Mouse (Mus musculus): ENCODE measurements around the gene Aspscr1. TPM values are rescaled to one million over a fixed set of nuclear protein-coding genes. Genes with fewer than 3 reads are reported as not detected.
A peak's percentile ranks its signal among the peaks of the same experiment; 100 is the strongest.

Gene Aspscr1
- total RNA-seq (2021): 10 to 100 TPM; 31.2 to 32.4 TPM
- long read RNA-seq, experiment 1, transcript Aspscr1-201 (16 exons, 1,820 nt): major isoform, 75 of 92 reads
- long read RNA-seq, experiment 1, partial matches to known transcripts: 2 of 92 reads
- long read RNA-seq, experiment 1, other reads (novel, unspliced or antisense): 13 of 92 reads
- long read RNA-seq, experiment 2, transcript Aspscr1-201 (16 exons, 1,820 nt): major isoform, 63 of 77 reads
- long read RNA-seq, experiment 2, partial matches to known transcripts: 0 of 77 reads
- long read RNA-seq, experiment 2, other reads (novel, unspliced or antisense): 10 of 77 reads

DNA sequence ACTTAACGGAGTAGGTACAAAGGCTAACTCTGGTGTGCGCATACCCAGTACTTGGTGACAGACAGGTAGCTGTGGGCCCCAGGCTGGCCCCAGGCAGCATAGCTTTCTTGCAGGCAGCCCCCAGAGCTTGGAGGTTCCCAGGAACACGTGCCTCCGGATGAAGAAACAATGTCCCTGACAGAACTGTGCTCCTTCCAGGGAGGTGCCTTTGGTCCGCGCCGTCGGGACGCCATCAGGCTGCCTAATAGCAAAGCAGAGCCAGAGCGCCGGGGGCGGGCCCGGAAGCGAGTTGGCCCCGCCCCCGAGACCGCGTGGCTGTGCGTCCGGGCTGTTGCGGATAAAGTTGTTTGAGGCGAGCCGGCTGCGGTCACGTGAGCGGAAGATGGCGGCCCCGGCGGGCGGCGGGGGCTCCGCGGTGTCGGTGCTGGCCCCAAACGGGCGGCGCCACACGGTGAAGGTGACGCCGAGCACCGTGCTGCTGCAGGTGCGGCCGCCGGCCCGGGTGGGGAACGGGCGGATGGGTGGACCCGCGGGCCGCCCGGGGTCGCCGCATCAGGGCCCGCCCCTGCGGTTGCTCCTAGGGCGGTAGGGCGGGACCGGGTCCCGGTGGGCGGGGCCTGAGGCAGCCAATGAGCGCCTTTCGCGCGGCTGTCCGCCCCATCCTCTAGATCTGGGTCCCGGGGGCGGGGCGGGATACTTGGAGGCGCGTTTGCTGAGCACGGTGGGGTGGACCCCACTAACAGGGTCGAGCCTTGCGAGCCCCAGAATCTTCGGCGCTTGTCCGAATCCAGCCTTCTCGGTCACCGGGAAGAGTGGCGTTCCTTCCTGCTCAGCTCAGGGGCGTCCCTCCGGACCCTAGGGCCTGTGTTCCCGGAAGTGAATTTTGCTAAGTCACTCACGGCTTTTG, at the start of gene Aspscr1:
TSS of gene Aspscr1 (plus strand) at position 287 of the 907 bp plus-strand sequence.
- intact Hi-C loops (cut with DNase I): loop anchor here (2.0 kb wide), 1 partner anchor 14 kb away; no protein-coding TSS in a partner anchor
- DNase-seq: peak; percentile 99
- no peak for TF ChIP-seq CTCF (IDR thresholded peaks at IDR 0.05)
- peak within 1 kb of the TSS; percentile 88 for H3K4me3 ChIP-seq
- H3K27ac ChIP-seq: peak within 1 kb of the TSS; percentile 97

GRCm38 (mm10) chr11:120623961-120624679, 48.7 kb upstream of the Aspscr1 start:
- Histone ChIP-seq H3K27ac (peak overlapping the region; percentile 87), H3K4me3 (peak overlapping the region; percentile 85)
- peak; percentile 78 for DNase-seq
- intact Hi-C loops (cut with DNase I): loop anchor here (2.0 kb wide), 1 partner anchor 89 kb away; the partner anchor contains the start of genes Cenpx and Lrrc45
- TF ChIP-seq CTCF (IDR thresholded peaks at IDR 0.05): peak; percentile 73

DNA sequence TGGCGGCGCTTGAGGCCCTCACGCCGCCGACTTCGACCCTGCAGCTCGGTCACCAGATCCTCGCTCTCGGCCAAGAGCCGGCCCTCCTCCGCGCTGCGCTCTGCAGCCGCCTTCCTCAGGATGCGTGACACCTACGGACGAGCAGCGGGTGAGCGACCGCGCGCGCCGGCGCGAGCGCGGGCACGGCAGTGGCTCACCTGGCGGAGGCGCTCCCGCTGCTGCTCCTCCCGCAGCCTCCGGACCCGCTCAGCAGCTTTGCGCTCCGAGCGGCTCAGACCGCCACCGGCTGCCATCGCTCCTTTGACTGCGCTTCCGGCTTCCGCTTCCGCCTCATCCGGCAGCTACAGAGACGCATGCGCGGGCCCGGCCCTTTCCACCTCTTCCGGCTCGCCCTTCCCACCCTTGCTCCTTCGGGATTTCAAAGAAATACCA, 48.1 kb upstream of the Aspscr1 start:
- intact Hi-C loops (cut with DNase I): loop anchor here (2.0 kb wide), 1 partner anchor 88 kb away; the partner anchor contains the start of genes Cenpx and Lrrc45
- peak overlapping the region; percentile 85 for H3K4me3 ChIP-seq
- DNase-seq: peak; percentile 91
- TF ChIP-seq CTCF (IDR thresholded peaks at IDR 0.05): no peak
- peak overlapping the region; percentile 87 for H3K27ac ChIP-seq

DNA sequence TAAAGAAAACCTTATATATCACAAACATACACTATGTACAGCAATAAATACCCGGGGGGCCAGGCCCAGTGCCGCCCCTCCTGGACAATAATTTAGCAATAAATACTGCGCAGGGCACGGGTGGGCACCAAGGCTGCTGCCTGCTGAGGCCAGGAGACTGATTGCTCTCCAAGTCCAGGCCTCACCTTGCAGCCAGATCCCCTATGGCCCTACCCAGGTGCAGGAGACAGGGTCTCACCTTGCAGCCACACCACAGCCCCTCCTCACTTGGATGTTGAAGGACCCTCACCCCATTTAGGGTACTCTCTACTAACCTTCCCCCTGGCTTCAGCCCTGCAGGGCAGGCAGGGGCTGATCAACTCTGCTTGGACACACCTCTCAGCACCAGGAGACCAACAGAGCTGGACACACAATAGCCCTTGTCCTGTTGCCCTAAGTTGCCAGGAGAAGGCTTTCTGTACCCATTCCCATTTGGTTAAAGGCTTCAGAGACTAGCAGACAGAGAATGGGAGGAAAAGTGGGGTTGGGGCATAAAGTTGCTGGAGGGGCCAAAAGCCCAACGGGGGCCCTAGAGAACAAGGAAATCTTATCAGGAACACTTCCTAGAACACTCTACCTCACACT, 47.5 kb upstream of the Aspscr1 start, which contains the start of gene Sirt7:
TSS of gene Sirt7 (minus strand) at position 89 of the 624 bp plus-strand sequence.
- no peak for DNase-seq
- intact Hi-C loops (cut with DNase I): loop anchor here (2.0 kb wide), 1 partner anchor 88 kb away; the partner anchor contains the start of genes Cenpx and Lrrc45
- Histone ChIP-seq H3K27ac (peak within 1 kb of the TSS; percentile 87), H3K4me3 (peak within 1 kb of the TSS; percentile 85)
- no peak for TF ChIP-seq CTCF (IDR thresholded peaks at IDR 0.05)

GRCm38 (mm10) chr11:120626785-120627467, 45.8 kb upstream of the Aspscr1 start:
- H3K27ac ChIP-seq: no peak overlapping the region
- intact Hi-C loops (cut with DNase I): no loop called here
- DNase-seq: no peak
- TF ChIP-seq CTCF (IDR thresholded peaks at IDR 0.05): no peak
- H3K4me3 ChIP-seq: no peak overlapping the region

GRCm38 (mm10) chr11:120627468-120628300, 45.1 kb upstream of the Aspscr1 start:
- DNase-seq: no peak
- no peak overlapping the region for H3K4me3 ChIP-seq
- H3K27ac ChIP-seq: peak overlapping the region; percentile 43
- intact Hi-C loops (cut with DNase I): no loop called here
- TF ChIP-seq CTCF (IDR thresholded peaks at IDR 0.05): no peak

- DNase-seq: no peak
- intact Hi-C loops (cut with DNase I): no loop called here
- H3K4me3 ChIP-seq: peak overlapping the region; percentile 69
- H3K27ac ChIP-seq: peak overlapping the region; percentile 98
- no peak for TF ChIP-seq CTCF (IDR thresholded peaks at IDR 0.05)
Measured at GRCm38 (mm10) chr11:120628601-120629340, 44.0 kb upstream of the Aspscr1 start.

DNA sequence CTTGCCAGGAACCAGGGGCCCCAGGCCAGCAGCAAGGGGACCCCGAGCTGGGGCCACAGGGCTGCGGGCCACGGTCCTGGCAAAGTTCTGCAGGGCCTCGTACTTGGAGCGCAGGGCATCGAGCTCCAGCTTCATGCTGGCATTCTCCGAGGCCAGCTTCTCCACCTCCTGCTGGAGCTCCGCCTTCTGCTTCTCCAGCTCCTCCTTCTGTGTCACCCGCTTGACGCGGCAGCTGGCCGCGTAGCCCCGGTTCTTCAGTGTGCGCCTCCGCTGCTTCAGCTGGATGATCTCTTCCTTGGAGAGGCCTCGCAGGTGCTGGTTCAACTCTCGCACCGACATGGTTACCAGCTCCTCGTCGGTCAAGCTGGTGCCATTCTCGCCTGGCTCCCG, 43.4 kb upstream of the Aspscr1 start:
- Histone ChIP-seq H3K4me3 (peak overlapping the region; percentile 69), H3K27ac (peak overlapping the region; percentile 98)
- DNase-seq: peak; percentile 82
- no peak for TF ChIP-seq CTCF (IDR thresholded peaks at IDR 0.05)
- intact Hi-C loops (cut with DNase I): no loop called here

DNA sequence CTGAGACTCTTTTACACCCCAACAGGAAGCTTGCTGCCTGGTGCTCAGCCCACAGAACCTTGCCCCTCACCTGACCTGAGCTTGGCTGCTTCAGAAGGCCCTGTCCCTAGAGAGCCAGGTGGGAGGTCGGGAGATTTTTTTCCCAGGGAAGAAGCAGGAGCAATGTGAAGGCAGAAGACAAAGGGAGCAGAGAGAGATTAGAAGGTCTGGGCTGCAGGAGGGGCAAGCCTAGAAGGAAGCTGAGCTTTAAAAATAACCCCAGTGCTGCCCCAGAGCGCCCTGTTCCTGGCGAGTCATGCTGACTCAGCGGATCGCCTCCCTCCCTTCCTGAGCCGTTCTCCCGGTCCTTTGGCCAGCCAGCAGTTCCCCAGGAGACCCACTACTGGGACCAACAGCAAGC, 42.9 kb upstream of the Aspscr1 start:
- peak overlapping the region; percentile 69 for H3K4me3 ChIP-seq
- intact Hi-C loops (cut with DNase I): no loop called here
- TF ChIP-seq CTCF (IDR thresholded peaks at IDR 0.05): no peak
- H3K27ac ChIP-seq: peak overlapping the region; percentile 98
- peak; percentile 87 for DNase-seq

DNA sequence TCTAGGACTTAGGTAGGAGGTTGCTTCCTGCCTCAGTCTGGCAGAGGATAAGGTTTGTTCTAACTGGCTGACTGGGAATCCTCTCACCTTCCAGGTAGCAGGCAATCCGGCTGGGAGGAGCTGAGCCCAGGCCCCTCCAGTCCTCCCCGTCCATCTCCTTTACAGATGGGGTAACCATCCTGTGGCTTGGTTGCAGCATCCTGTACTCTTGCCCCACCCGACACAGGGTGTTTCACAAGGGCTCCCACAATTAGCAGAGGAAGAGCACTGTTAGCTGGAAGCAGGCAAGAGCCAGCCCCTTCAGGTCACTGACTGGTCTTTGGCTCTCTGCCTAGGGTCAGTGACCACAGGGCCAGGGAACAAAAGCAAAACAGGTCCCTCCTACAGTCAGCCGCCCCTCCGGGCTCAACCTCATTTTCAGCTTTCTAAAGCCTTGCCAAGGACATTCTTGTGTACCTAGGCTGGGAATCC, 42.3 kb upstream of the Aspscr1 start:
- Histone ChIP-seq H3K4me3 (peak overlapping the region; percentile 69), H3K27ac (peak overlapping the region; percentile 98)
- TF ChIP-seq CTCF (IDR thresholded peaks at IDR 0.05): no peak
- peak; percentile 58 for DNase-seq
- intact Hi-C loops (cut with DNase I): no loop called here

All from gastrocnemius, adult 2 months (tissue).